Mouse (Mus musculus) stomach, embryonic 16.5 days (tissue): ENCODE data around the gene Cntn3. TPM values are rescaled to one million over a fixed set of nuclear protein-coding genes. Genes with fewer than 3 reads are reported as not detected.

ENCODE experiments used
- ATAC-seq: fragments of 200-750 bp; cut with Nextera tagmentation; 2 replicates; pipeline ENCODE4 v1.8.0; 2017; ENCODE audit warnings: moderate number of reproducible peaks, moderate TSS enrichment; ENCODE audit not compliant: insufficient read depth, low FRiP score
- H3K27ac ChIP-seq: fragments of 300-500 bp; sonication (generic); 2 replicates; pipeline ENCODE4 v1.5.1; 2014; ENCODE audit warnings: low read length
- H3K27me3 ChIP-seq: fragments of 300-500 bp; sonication (generic); 2 replicates; pipeline ENCODE4 v1.6.1; 2014; ENCODE audit warnings: low read length, control low read depth, mixed read lengths; ENCODE audit not compliant: control insufficient read depth, insufficient read depth
- H3K36me3 ChIP-seq: fragments of 300-500 bp; sonication (generic); 2 replicates; pipeline ENCODE4 v1.6.1; 2014; ENCODE audit warnings: low read length; ENCODE audit not compliant: control insufficient read depth, insufficient read depth
- H3K4me1 ChIP-seq: fragments of 300-500 bp; sonication (generic); 2 replicates; pipeline ENCODE4 v1.6.1; 2014; ENCODE audit warnings: low read length, control low read depth, mixed read lengths; ENCODE audit not compliant: control insufficient read depth, insufficient read depth
- H3K4me2 ChIP-seq: fragments of 300-500 bp; sonication (generic); 2 replicates; pipeline ENCODE4 v1.6.1; 2014; ENCODE audit warnings: low read depth, low read length, mixed read lengths
- H3K4me3 ChIP-seq: fragments of 300-500 bp; sonication (generic); replicated peaks from 2 replicates; pipeline ENCODE4 v1.5.1; 2014; ENCODE audit warnings: mild to moderate bottlenecking, low read length
- H3K9ac ChIP-seq: fragments of 300-500 bp; sonication (generic); 2 replicates; pipeline ENCODE4 v1.6.1; 2014; ENCODE audit warnings: low read length
- H3K9me3 ChIP-seq: fragments of 300-500 bp; sonication (generic); replicated peaks from 2 replicates; pipeline ENCODE4 v1.6.1; 2016; ENCODE audit warnings: low read length, control low read depth; ENCODE audit not compliant: control insufficient read depth
- WGBS: fragments of 180-500 bp; shearing (Covaris S2); extraction: QIAGEN DNeasy Blood & Tissue Kit; methylation state at CpG from one replicate; pipeline ENCODE4 v1.1.7; 2014; 5-methylcytosine and 5-hydroxymethylcytosine counted together
- polyA plus RNA-seq: library from polyadenylated mRNA; unstranded; fragments of >200 nt; fragmentation: Nextera tagmentation; extraction: Ambion mirVana; gene quantifications from 2 replicates; pipeline ENCODE4 v1.2.1, GENCODE M21; 2015

The Cntn3 gene
- polyA plus RNA-seq, 1 experiment from 2014 or later = 2.4 TPM

DNA sequence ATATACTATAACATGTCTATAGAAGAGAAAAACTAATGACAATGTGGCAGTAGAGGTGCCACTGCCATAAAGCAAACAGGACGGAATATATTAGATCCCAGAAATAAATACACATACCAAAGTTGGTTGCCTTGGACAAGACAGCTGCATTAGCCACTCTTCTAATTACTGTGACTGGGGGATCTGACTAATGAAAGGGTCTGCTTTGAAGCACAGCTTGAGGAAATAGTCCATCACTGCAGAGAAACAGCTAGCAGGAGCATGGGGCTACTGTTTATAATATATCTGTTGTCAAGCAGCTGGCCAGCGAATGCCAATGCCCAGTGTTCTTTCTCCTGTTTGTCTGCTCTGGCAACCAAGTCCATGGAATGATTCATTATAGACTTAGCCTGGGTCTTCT is 51.9 kb downstream of the Cntn3 start:
- H3K9me3 ChIP-seq = no peaks in the 10 kb centered on the region
- no peak overlapping the region for H3K9ac ChIP-seq
- ATAC-seq = no peak
- no peaks in the 10 kb centered on the region for H3K4me1 ChIP-seq
- no peak overlapping the region for H3K4me2 ChIP-seq
- H3K4me3 ChIP-seq = no peak overlapping the region
- WGBS = 45% methylated on average over 2 of the region's 2 CpGs
- no peak overlapping the region for H3K27ac ChIP-seq
- no peaks in the 10 kb centered on the region for H3K27me3 ChIP-seq
- H3K36me3 ChIP-seq = no peaks in the 10 kb centered on the region

DNA sequence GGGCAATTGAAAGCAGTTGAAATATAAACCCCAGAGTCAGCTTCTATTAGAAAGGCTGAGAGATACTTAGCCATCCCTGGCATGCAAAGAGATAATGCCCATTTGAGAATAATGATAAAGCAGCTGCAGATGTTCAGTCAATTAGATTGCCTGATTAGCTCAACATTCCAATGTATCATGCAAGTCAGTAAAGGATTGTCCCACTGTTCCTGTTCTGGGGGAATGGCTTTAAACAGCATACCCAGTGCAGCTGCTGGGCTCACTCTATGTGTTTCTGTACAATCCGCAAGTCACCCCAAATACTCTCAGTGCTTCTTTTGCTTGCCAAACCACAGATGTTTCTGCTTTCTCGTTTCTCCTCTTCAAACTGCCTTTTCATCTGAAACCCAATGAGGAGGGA is 57.7 kb downstream of the Cntn3 start:
- H3K4me2 ChIP-seq = no peak overlapping the region
- no peak overlapping the region for H3K4me3 ChIP-seq
- H3K36me3 ChIP-seq = no peaks in the 10 kb centered on the region
- H3K27ac ChIP-seq = no peak overlapping the region
- no peak for ATAC-seq
- 77% methylated on average over 2 of the region's 2 CpGs for WGBS
- no peaks in the 10 kb centered on the region for H3K4me1 ChIP-seq
- no peak overlapping the region for H3K9ac ChIP-seq
- H3K9me3 ChIP-seq = no peaks in the 10 kb centered on the region
- H3K27me3 ChIP-seq = no peaks in the 10 kb centered on the region

DNA sequence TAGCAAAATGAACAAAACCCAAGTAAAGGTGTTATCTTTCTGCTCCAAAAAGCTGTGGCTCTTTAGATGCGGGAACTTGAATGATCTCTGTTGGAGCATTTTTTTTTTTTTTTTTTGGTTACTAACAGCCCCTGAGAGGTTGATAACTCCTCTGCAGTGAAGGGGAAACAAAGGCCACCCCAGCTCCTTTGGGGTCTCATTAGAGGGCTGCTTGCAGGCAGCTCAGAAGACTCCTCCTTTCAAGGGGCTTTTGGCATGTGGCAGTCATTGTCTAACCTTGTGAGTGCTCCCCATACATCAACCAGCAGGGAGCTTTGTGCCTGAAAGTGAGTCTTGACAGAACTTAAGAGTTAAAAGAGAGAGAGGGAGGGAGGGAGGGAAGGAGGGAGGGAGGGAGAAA is 60.8 kb downstream of the Cntn3 start:
- no peaks in the 10 kb centered on the region for H3K4me1 ChIP-seq
- no peaks in the 10 kb centered on the region for H3K36me3 ChIP-seq
- no peak overlapping the region for H3K9ac ChIP-seq
- no peaks in the 10 kb centered on the region for H3K9me3 ChIP-seq
- no peak for ATAC-seq
- no peak overlapping the region for H3K4me2 ChIP-seq
- 67% methylated on average over 1 of the region's 1 CpGs for WGBS
- H3K4me3 ChIP-seq = no peak overlapping the region
- H3K27ac ChIP-seq = no peak overlapping the region
- H3K27me3 ChIP-seq = no peaks in the 10 kb centered on the region

DNA sequence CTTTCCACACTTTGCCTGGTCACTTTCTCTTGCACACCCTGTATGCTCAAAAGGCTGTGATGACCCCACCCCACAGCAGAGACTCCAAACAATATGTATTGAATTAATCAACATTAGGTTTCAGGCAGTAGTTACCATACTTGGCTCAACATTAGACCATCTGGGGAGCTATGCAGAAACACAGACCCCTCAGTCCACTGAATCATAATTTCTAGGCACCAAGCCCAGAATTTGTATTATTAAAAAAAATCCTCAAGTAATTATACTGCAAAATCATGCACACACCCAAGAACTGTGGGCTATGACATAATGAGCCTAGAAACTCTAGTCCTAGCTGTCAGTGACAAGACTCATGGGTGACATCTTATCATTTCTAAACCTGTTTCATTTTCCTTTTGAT is 87.4 kb downstream of the Cntn3 start:
- peak; percentile 68; the same call in 1 of the 2 replicates for ATAC-seq
- Histone ChIP-seq H3K9me3 (no peaks in the 10 kb centered on the region), H3K27ac (no peak overlapping the region), H3K4me2 (no peak overlapping the region), H3K9ac (no peak overlapping the region), H3K4me1 (no peaks in the 10 kb centered on the region), H3K4me3 (no peak overlapping the region), H3K27me3 (no peaks in the 10 kb centered on the region), H3K36me3 (no peaks in the 10 kb centered on the region)

DNA sequence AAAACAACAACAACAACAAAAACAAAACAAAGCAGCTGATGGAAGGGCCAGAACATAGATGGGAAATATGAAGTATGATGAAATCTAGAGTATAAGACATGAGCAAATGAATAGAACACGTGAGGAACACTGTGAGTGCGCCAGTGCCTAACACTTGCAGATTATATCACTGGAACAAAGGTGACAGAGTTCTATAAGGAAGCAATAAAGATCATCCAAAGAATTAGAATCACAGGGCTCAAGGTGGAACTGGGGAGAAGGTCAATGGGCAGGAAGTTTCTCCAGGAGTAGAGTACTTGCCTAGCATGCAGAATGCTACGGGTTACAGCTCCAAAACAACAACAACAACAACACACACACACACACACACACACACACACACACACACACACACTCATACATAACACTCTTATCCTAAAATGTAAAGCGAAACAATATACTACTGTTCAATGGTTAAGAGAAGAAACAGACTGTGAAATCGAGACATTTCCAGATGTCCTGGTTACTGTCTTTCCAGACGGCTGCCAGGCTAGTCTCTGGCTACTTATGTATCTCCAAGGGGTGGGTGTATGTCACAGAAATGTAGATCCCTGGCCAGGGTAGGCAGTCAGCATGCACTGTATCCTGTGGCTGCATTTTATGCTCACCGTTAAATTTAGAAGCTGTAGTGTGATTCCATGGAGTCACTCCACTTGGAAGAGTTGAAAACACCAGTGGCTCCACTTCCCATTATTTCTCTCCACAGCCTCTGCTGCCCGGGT is 94.4 kb downstream of the Cntn3 start:
- ATAC-seq = no peak
- Histone ChIP-seq H3K27ac (no peak overlapping the region), H3K9me3 (no peaks in the 10 kb centered on the region), H3K9ac (no peak overlapping the region), H3K27me3 (no peaks in the 10 kb centered on the region), H3K4me2 (no peak overlapping the region), H3K4me1 (no peaks in the 10 kb centered on the region), H3K4me3 (no peak overlapping the region), H3K36me3 (no peaks in the 10 kb centered on the region)
- 61% methylated on average over 8 of the region's 8 CpGs for WGBS

DNA sequence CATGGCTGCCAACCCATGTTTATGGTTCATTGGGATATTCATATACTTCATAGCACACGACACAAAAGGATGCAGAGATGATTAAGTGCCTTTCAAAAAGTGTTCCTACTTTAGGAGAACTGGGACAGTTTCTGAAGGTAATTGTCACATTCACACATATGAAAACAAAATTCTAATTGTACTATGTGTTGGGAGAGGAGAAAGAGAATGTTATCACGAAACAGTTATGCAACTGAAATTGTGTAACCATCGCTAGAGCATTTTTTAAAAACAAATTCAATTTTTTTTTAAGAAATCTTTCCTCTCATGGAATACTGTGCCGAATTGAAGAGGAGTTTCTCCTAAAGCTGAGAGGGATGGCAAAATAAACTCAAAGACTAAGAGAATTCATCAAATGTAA is 134.5 kb downstream of the Cntn3 start:
- Histone ChIP-seq H3K4me1 (no peaks in the 10 kb centered on the region), H3K9ac (no peak overlapping the region), H3K4me3 (no peak overlapping the region), H3K9me3 (no peaks in the 10 kb centered on the region), H3K4me2 (no peak overlapping the region), H3K27ac (no peak overlapping the region), H3K27me3 (no peaks in the 10 kb centered on the region), H3K36me3 (no peaks in the 10 kb centered on the region)
- 79% methylated on average over 4 of the region's 4 CpGs for WGBS
- no peak for ATAC-seq

DNA sequence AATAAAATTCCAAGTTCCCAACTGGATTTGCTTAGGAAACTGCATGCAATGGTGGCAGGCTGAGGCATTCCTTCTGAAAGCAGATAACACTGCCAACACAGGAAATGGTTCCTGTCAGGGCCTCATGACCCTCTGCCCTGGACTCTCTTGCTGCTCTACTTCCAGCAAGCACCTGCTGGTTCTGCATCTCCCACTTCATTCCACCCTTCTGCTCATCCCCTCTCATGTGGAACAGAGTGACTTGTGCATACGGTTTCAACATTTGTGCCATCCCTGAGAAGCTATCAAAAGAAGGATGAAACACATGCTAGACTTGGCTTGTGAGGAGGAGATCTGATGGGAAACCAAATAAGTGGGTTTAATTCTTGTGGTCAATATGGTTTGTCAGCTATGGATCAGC is 145.4 kb downstream of the Cntn3 start:
- H3K9ac ChIP-seq = no peak overlapping the region
- no peak overlapping the region for H3K4me2 ChIP-seq
- 68% methylated on average over 1 of the region's 1 CpGs for WGBS
- H3K36me3 ChIP-seq = no peaks in the 10 kb centered on the region
- H3K27ac ChIP-seq = no peak overlapping the region
- no peaks in the 10 kb centered on the region for H3K4me1 ChIP-seq
- H3K9me3 ChIP-seq = no peaks in the 10 kb centered on the region
- H3K27me3 ChIP-seq = no peaks in the 10 kb centered on the region
- no peak for ATAC-seq
- H3K4me3 ChIP-seq = no peak overlapping the region

DNA sequence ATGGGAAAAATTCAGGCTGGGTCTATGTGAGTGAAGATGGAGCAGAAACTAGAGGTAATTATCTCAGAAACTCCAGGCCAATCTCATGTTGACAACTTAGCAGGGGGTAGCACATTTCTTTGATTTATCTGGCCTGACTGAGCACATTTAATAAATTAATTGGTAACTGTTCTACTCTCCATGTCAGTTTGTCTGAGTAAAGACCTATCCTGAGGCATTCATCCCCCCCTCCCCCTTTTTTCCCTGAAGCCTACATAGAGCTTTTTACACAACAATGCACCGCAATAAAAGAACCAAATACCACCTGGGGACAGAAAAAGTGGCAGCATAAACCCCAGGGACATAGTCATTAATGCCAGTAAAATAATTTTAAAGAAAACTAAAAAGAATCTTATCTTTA is 151.1 kb downstream of the Cntn3 start:
- no peaks in the 10 kb centered on the region for H3K9me3 ChIP-seq

DNA sequence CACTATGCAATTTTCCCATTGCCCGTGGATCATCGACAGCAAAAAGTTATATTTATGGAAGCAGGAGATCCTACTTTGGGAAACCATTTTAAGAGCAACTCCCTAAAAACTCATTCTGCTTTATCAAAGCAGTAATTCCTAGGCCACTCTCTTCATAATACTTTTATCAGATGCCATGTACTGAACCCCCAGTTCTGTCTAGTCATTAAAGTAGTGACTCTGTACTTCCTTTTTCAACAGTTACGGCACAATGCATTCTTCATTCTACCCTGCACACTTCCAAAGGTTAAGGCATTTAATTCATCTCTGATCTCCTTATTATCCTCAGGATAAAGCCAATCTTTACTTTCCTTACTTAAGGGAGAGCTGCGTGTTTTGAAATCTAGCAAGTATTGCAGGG is 184.3 kb downstream of the Cntn3 start:
- Histone ChIP-seq H3K4me2 (no peak overlapping the region), H3K4me1 (no peaks in the 10 kb centered on the region), H3K27ac (no peak overlapping the region), H3K9ac (no peak overlapping the region), H3K4me3 (no peak overlapping the region), H3K9me3 (no peaks in the 10 kb centered on the region), H3K27me3 (no peaks in the 10 kb centered on the region), H3K36me3 (no peaks in the 10 kb centered on the region)
- no peak for ATAC-seq
- 83% methylated on average over 4 of the region's 4 CpGs for WGBS

More for the DNA sequence above, 151.1 kb downstream of the Cntn3 start:
- no peak for ATAC-seq
- H3K4me2 ChIP-seq = no peak overlapping the region
- WGBS = 81% methylated on average over 1 of the region's 1 CpGs
- H3K4me3 ChIP-seq = no peak overlapping the region
- H3K27ac ChIP-seq = no peak overlapping the region
- H3K36me3 ChIP-seq = no peaks in the 10 kb centered on the region
- H3K27me3 ChIP-seq = no peaks in the 10 kb centered on the region
- H3K4me1 ChIP-seq = no peaks in the 10 kb centered on the region
- no peak overlapping the region for H3K9ac ChIP-seq
